ENCODE assay signal across 19 mouse cellular contexts in genomic region chr8:70800648-70801047, GRCm38 (mm10). TPM values are rescaled to one million over a fixed set of nuclear protein-coding genes. Genes with fewer than 3 reads are reported as not detected.
DNase-seq lines count a peak whose midpoint lies in the region; ATAC-seq and TF ChIP-seq lines count a peak whose summit lies in the region.
"Had no signal": no experiment of that assay in that cellular context is flagged by ENCODE, and none has a peak within 500 bp of the region (broad histone marks: within the 10 kb centered on the region; RNA-seq: fewer than 3 reads in every experiment).

No protein-coding gene starts in this region.

- no peaks in the 10 kb centered on the region for H3K9me3 ChIP-seq in midbrain, embryonic 16.5 days (replicated peaks; ENCODE audit: control insufficient read depth, low read length, poor library complexity, severe bottlenecking)
- no peaks in the 10 kb centered on the region for H3K9me3 ChIP-seq in midbrain, embryonic 11.5 days (ENCODE audit: control insufficient read depth, low read length)
- H3K9me3 ChIP-seq: forebrain, embryonic 12.5 days; heart, embryonic 12.5 days; midbrain, embryonic 15.5 days had no signal

- H3K4me1 ChIP-seq in midbrain, embryonic 16.5 days (ENCODE audit: control insufficient read depth, insufficient read depth, low read length) = peaks cover 21% of the 10 kb centered on the region
- peaks cover 15% of the 10 kb centered on the region for H3K4me1 ChIP-seq in midbrain, embryonic 11.5 days (ENCODE audit: control insufficient read depth, insufficient read depth, low read length)
- peaks cover 7% of the 10 kb centered on the region for H3K4me1 ChIP-seq in cortical plate, adult 2 months (ENCODE audit: control insufficient read depth, insufficient read depth, low read length)

- H3K36me3 ChIP-seq in midbrain, embryonic 16.5 days (ENCODE audit: control insufficient read depth, insufficient read depth, low read length) = no peaks in the 10 kb centered on the region
- no peaks in the 10 kb centered on the region for H3K36me3 ChIP-seq in midbrain, embryonic 11.5 days (ENCODE audit: control insufficient read depth, insufficient read depth, low read length)
- H3K36me3 ChIP-seq: forebrain, embryonic 12.5 days; heart, embryonic 12.5 days; midbrain, embryonic 15.5 days had no signal

- peak overlapping the region; percentile 99 for H3K27ac ChIP-seq in layer of hippocampus, adult 2 months
- no peak overlapping the region for H3K27ac ChIP-seq in midbrain, embryonic 16.5 days (ENCODE audit: low read length)
- H3K27ac ChIP-seq in midbrain, embryonic 11.5 days (ENCODE audit: low read depth, low read length) = no peak overlapping the region
- peak overlapping the region; percentile 62 for H3K27ac ChIP-seq in cortical plate, adult 2 months (ENCODE audit: insufficient read depth, low read length)
- H3K27ac ChIP-seq: forebrain, embryonic 12.5 days; midbrain, embryonic 15.5 days had no signal

- TF ChIP-seq POLR2A in cortical plate, adult 2 months (IDR thresholded peaks at IDR 0.05; ENCODE audit: extremely low read depth, insufficient read depth, low read length) = no peak

- H3K4me3 ChIP-seq in layer of hippocampus, adult 2 months = peak overlapping the region; percentile 28; the same call in 1 of the 2 replicates
- H3K4me3 ChIP-seq in midbrain, embryonic 16.5 days (ENCODE audit: low read depth, low read length) = no peak overlapping the region
- H3K4me3 ChIP-seq in midbrain, embryonic 11.5 days (ENCODE audit: low read depth, low read length) = no peak overlapping the region
- no peak overlapping the region for H3K4me3 ChIP-seq in cortical plate, adult 2 months (ENCODE audit: insufficient read depth, low read length)
- H3K4me3 ChIP-seq: forebrain, embryonic 12.5 days; heart, embryonic 12.5 days; midbrain, embryonic 15.5 days had no signal

- no peak overlapping the region for H3K4me2 ChIP-seq in midbrain, embryonic 16.5 days (ENCODE audit: low read length)
- no peak overlapping the region for H3K4me2 ChIP-seq in midbrain, embryonic 11.5 days
- H3K4me2 ChIP-seq: forebrain, embryonic 12.5 days; heart, embryonic 12.5 days; midbrain, embryonic 15.5 days had no signal

- 0 out of 2 replicates have a peak overlapping the region, but pooled peaks have one; percentile 3 for H3K9ac ChIP-seq in midbrain, embryonic 16.5 days (ENCODE audit: low read depth, low read length)
- H3K9ac ChIP-seq in midbrain, embryonic 11.5 days (ENCODE audit: low read length) = no peak overlapping the region
- H3K9ac ChIP-seq: forebrain, embryonic 12.5 days; heart, embryonic 12.5 days; midbrain, embryonic 15.5 days had no signal

- 61% methylated on average over 10 of the region's 10 CpGs for WGBS in midbrain, embryonic 16.5 days
- 47% methylated on average over 10 of the region's 10 CpGs for WGBS in midbrain, embryonic 11.5 days

- peak in 1 of 2 experiments; percentile 63 for DNase-seq in layer of hippocampus, adult 2 months (ENCODE audit: low spot score in 2 of 2)
- DNase-seq in layer of hippocampus, postnatal 10 days (ENCODE audit: low spot score in 2 of 2) = no peak
- DNase-seq in midbrain, embryonic 11.5 days (ENCODE audit: low spot score, missing footprints) = no peak
- peak; percentile 75 to 76 for DNase-seq in right cerebral cortex, adult 2 months (ENCODE audit: low spot score in 2 of 2)
- DNase-seq in lung, postnatal 4 days = no peak
- DNase-seq in gastrocnemius, postnatal 4 days (ENCODE audit: low spot score in 2 of 2) = no peak
- DNase-seq: adrenal gland, postnatal 10 days; cerebellum, postnatal 14 days; heart, postnatal 4 days; kidney, adult 2 months; kidney, postnatal 14 days; lung, adult 2 months had no signal

- no peak for ATAC-seq in midbrain, embryonic 16.5 days
- no peak for ATAC-seq in midbrain, embryonic 11.5 days (ENCODE audit: low FRiP score)
- ATAC-seq: hindbrain, embryonic 16.5 days; midbrain, embryonic 15.5 days had no signal

- H3K27me3 ChIP-seq in midbrain, embryonic 16.5 days (ENCODE audit: control insufficient read depth, insufficient read depth, low read depth, low read length) = peaks cover 24% of the 10 kb centered on the region
- H3K27me3 ChIP-seq in midbrain, embryonic 11.5 days (ENCODE audit: control insufficient read depth, insufficient read depth, low read length) = peaks cover 49% of the 10 kb centered on the region

- no peak for TF ChIP-seq CTCF in layer of hippocampus, adult 2 months (conservative IDR thresholded peaks at IDR 0.05)
- no peak for TF ChIP-seq CTCF in cortical plate, adult 2 months (IDR thresholded peaks at IDR 0.05; ENCODE audit: extremely low read depth, insufficient read depth, low read length)

RNA-seq across cellular contexts. Expression of gene Mast3, which starts 4.2 kb away (rescaled TPM):
- 100 to 1,000 TPM; 468 to 473 TPM for total RNA-seq in layer of hippocampus, adult 2 months (2021)
- 100 to 1,000 TPM; 179 to 186 TPM for total RNA-seq in layer of hippocampus, postnatal 10 days (2021)
- polyA plus RNA-seq in midbrain, embryonic 16.5 days (2015; fragmentation: Nextera tagmentation; extraction: Ambion mirVana) = 21.1 and 23.2 TPM in 2 replicates
- 9.1 and 10.1 TPM in 2 replicates for polyA plus RNA-seq in midbrain, embryonic 11.5 days (2014; fragmentation: Nextera tagmentation; extraction: Ambion mirVana)
- polyA plus RNA-seq in cortical plate, adult 2 months (2012; rRNA removed) = 265 and 282 TPM in 2 replicates
- 10 to 100 TPM; 12.3 to 14.6 TPM for total RNA-seq in gastrocnemius, postnatal 4 days (2021)

RNA-seq across cellular contexts. Expression of gene Il12rb1, which starts 7.6 kb away (rescaled TPM):
- total RNA-seq in layer of hippocampus, adult 2 months (2021) = 1 to 10 TPM in 1 of 2 experiments, under 1 TPM in 1; 0.61 to 1.1 TPM
- total RNA-seq in layer of hippocampus, postnatal 10 days (2021) = under 1 TPM; 0.30 to 0.38 TPM
- 0.08 and 0.19 TPM in 2 replicates for polyA plus RNA-seq in midbrain, embryonic 16.5 days (2015; fragmentation: Nextera tagmentation; extraction: Ambion mirVana)
- 0.38 TPM in 1 of 2 replicates, not detected in the other for polyA plus RNA-seq in midbrain, embryonic 11.5 days (2014; fragmentation: Nextera tagmentation; extraction: Ambion mirVana)
- 1.1 TPM in 2 replicates for polyA plus RNA-seq in cortical plate, adult 2 months (2012; rRNA removed)
- not detected for total RNA-seq in gastrocnemius, postnatal 4 days (2021)
- polyA plus RNA-seq: forebrain, embryonic 12.5 days; heart, embryonic 12.5 days; neural tube, embryonic 11.5 days had no signal

RNA-seq across cellular contexts. Expression of gene Pik3r2, which starts 24.1 kb away (rescaled TPM):
- total RNA-seq in layer of hippocampus, adult 2 months (2021) = 100 to 1,000 TPM; 160 to 169 TPM
- 100 to 1,000 TPM; 170 to 174 TPM for total RNA-seq in layer of hippocampus, postnatal 10 days (2021)
- polyA plus RNA-seq in midbrain, embryonic 16.5 days (2015; fragmentation: Nextera tagmentation; extraction: Ambion mirVana) = 107 and 112 TPM in 2 replicates
- polyA plus RNA-seq in midbrain, embryonic 11.5 days (2014; fragmentation: Nextera tagmentation; extraction: Ambion mirVana) = 25.4 and 30.2 TPM in 2 replicates
- 177 and 193 TPM in 2 replicates for polyA plus RNA-seq in cortical plate, adult 2 months (2012; rRNA removed)
- 10 to 100 TPM; 65.2 to 73.0 TPM for total RNA-seq in gastrocnemius, postnatal 4 days (2021)

RNA-seq across cellular contexts. Expression of gene Arrdc2, which starts 38.9 kb away (rescaled TPM):
- 10 to 100 TPM; 13.8 to 20.9 TPM for total RNA-seq in layer of hippocampus, adult 2 months (2021)
- total RNA-seq in layer of hippocampus, postnatal 10 days (2021) = 10 to 100 TPM; 15.7 to 18.1 TPM
- polyA plus RNA-seq in midbrain, embryonic 16.5 days (2015; fragmentation: Nextera tagmentation; extraction: Ambion mirVana) = 6.7 and 8.1 TPM in 2 replicates
- 7.1 and 8.0 TPM in 2 replicates for polyA plus RNA-seq in midbrain, embryonic 11.5 days (2014; fragmentation: Nextera tagmentation; extraction: Ambion mirVana)
- polyA plus RNA-seq in cortical plate, adult 2 months (2012; rRNA removed) = 31.4 and 35.1 TPM in 2 replicates
- 1 to 10 TPM; 3.9 to 7.0 TPM for total RNA-seq in gastrocnemius, postnatal 4 days (2021)

RNA-seq across cellular contexts. Expression of gene Mpv17l2, which starts 39.9 kb away (rescaled TPM):
- 10 to 100 TPM; 36.5 to 42.7 TPM for total RNA-seq in layer of hippocampus, adult 2 months (2021)
- 10 to 100 TPM; 45.3 to 49.9 TPM for total RNA-seq in layer of hippocampus, postnatal 10 days (2021)
- 34.8 and 35.7 TPM in 2 replicates for polyA plus RNA-seq in midbrain, embryonic 16.5 days (2015; fragmentation: Nextera tagmentation; extraction: Ambion mirVana)
- polyA plus RNA-seq in midbrain, embryonic 11.5 days (2014; fragmentation: Nextera tagmentation; extraction: Ambion mirVana) = 28.3 and 29.6 TPM in 2 replicates
- polyA plus RNA-seq in cortical plate, adult 2 months (2012; rRNA removed) = 51.6 and 59.2 TPM in 2 replicates
- total RNA-seq in gastrocnemius, postnatal 4 days (2021) = 10 to 100 TPM; 27.0 to 27.4 TPM

Comparison
In these comparisons a context has a peak if more than half of its experiments do, and no peak if none do; other contexts are left out.
1. DNase-seq: peak in right cerebral cortex, adult 2 months (2 of 2); none in layer of hippocampus, postnatal 10 days (0 of 2), midbrain, embryonic 11.5 days (single experiment), lung, postnatal 4 days (0 of 2) and gastrocnemius, postnatal 4 days (0 of 2).
2. H3K27ac ChIP-seq: peak in layer of hippocampus, adult 2 months (single experiment) and cortical plate, adult 2 months (single experiment); none in midbrain, embryonic 16.5 days (single experiment) and midbrain, embryonic 11.5 days (single experiment).
3. RNA of gene Mast3, which starts 4.2 kb away (total RNA-seq): 468 to 473 TPM in layer of hippocampus, adult 2 months and 179 to 186 TPM in layer of hippocampus, postnatal 10 days; 12.3 to 14.6 TPM in gastrocnemius, postnatal 4 days; every median in the first group is over 10 times any median in the second.